Mouse (Mus musculus): Measurements from ENCODE around the gene Galnt2. TPM values are rescaled to one million over a fixed set of nuclear protein-coding genes. Genes with fewer than 3 reads are reported as not detected.
A peak's percentile ranks its signal among the peaks of the same experiment; 100 is the strongest.

The Galnt2 gene
- polyA plus RNA-seq (2016; fragmentation: Nextera tagmentation; extraction: Ambion mirVana): 91.1 and 93.8 TPM in 2 replicates

GRCm38 (mm10) chr8:124231176-124231484 is at the start of gene Galnt2:
Gene Galnt2 (plus strand): TSS chr8:124231391.
- H3K4me1 ChIP-seq: peaks cover 28% of the 10 kb centered on the region
- 1% methylated on average over 30 of the region's 53 CpGs for WGBS

GRCm38 (mm10) chr8:124181751-124182150 is 49.4 kb upstream of the Galnt2 start:
- Histone ChIP-seq H3K9me3 (no peaks in the 10 kb centered on the region), H3K27me3 (replicated peaks) (no peaks in the 10 kb centered on the region), H3K27ac (no peak overlapping the region), H3K9ac (no peak overlapping the region), H3K36me3 (no peaks in the 10 kb centered on the region), H3K4me1 (no peaks in the 10 kb centered on the region), H3K4me3 (no peak overlapping the region), H3K4me2 (replicated peaks) (no peak overlapping the region)
- no peak for ATAC-seq (ENCODE audit: low FRiP score, low read depth)
- WGBS: 88% methylated on average over 5 of the region's 5 CpGs

More at GRCm38 (mm10) chr8:124231176-124231484, at the start of gene Galnt2:
- Histone ChIP-seq H3K27ac (no peak within 1 kb of the TSS; the same call in 1 of the 2 replicates), H3K9me3 (no peaks in the 10 kb centered on the region), H3K4me2 (replicated peaks) (peak within 1 kb of the TSS; percentile 86), H3K36me3 (no peaks in the 10 kb centered on the region), H3K9ac (peak within 1 kb of the TSS; percentile 89), H3K27me3 (replicated peaks) (no peaks in the 10 kb centered on the region), H3K4me3 (peak within 1 kb of the TSS; percentile 94)
- ATAC-seq (ENCODE audit: low FRiP score, low read depth): peak; percentile 74

GRCm38 (mm10) chr8:124182224-124182623 is 49.0 kb upstream of the Galnt2 start:
- no peaks in the 10 kb centered on the region for H3K27me3 ChIP-seq (replicated peaks)
- no peak overlapping the region for H3K9ac ChIP-seq
- H3K36me3 ChIP-seq: no peaks in the 10 kb centered on the region
- H3K4me1 ChIP-seq: no peaks in the 10 kb centered on the region
- H3K4me2 ChIP-seq (replicated peaks): no peak overlapping the region
- no peak overlapping the region for H3K4me3 ChIP-seq
- no peak overlapping the region for H3K27ac ChIP-seq
- no peaks in the 10 kb centered on the region for H3K9me3 ChIP-seq
- no peak for ATAC-seq (ENCODE audit: low FRiP score, low read depth)
- 73% methylated on average over 12 of the region's 13 CpGs for WGBS

- no peak for ATAC-seq (ENCODE audit: low FRiP score, low read depth)
- no peak overlapping the region for H3K9ac ChIP-seq
Observed at GRCm38 (mm10) chr8:124184078-124184477, 47.1 kb upstream of the Galnt2 start.

GRCm38 (mm10) chr8:124184507-124184906 is 46.7 kb upstream of the Galnt2 start:
- Histone ChIP-seq H3K27ac (no peak overlapping the region), H3K4me1 (no peaks in the 10 kb centered on the region), H3K4me3 (no peak overlapping the region), H3K27me3 (replicated peaks) (no peaks in the 10 kb centered on the region), H3K9ac (no peak overlapping the region), H3K9me3 (no peaks in the 10 kb centered on the region), H3K4me2 (replicated peaks) (no peak overlapping the region), H3K36me3 (no peaks in the 10 kb centered on the region)
- ATAC-seq (ENCODE audit: low FRiP score, low read depth): no peak
- 53% methylated on average over 2 of the region's 2 CpGs for WGBS

More at GRCm38 (mm10) chr8:124184078-124184477, 47.1 kb upstream of the Galnt2 start:
- no peaks in the 10 kb centered on the region for H3K4me1 ChIP-seq
- no peaks in the 10 kb centered on the region for H3K36me3 ChIP-seq
- H3K4me3 ChIP-seq: no peak overlapping the region
- no peak overlapping the region for H3K27ac ChIP-seq
- WGBS: 78% methylated on average over 3 of the region's 3 CpGs
- H3K9me3 ChIP-seq: no peaks in the 10 kb centered on the region
- H3K27me3 ChIP-seq (replicated peaks): no peaks in the 10 kb centered on the region
- no peak overlapping the region for H3K4me2 ChIP-seq (replicated peaks)

- H3K9me3 ChIP-seq: no peaks in the 10 kb centered on the region
- H3K4me1 ChIP-seq: no peaks in the 10 kb centered on the region
- no peak overlapping the region for H3K4me2 ChIP-seq (replicated peaks)
- no peaks in the 10 kb centered on the region for H3K27me3 ChIP-seq (replicated peaks)
- no peak overlapping the region for H3K9ac ChIP-seq
- H3K36me3 ChIP-seq: no peaks in the 10 kb centered on the region
- H3K4me3 ChIP-seq: no peak overlapping the region
- ATAC-seq (ENCODE audit: low FRiP score, low read depth): no peak
- WGBS: 85% methylated on average over 6 of the region's 6 CpGs
- no peak overlapping the region for H3K27ac ChIP-seq
Observed at GRCm38 (mm10) chr8:124185081-124185480, 46.1 kb upstream of the Galnt2 start.

GRCm38 (mm10) chr8:124190388-124190787 is 40.8 kb upstream of the Galnt2 start:
- no peaks in the 10 kb centered on the region for H3K9me3 ChIP-seq
- H3K4me3 ChIP-seq: no peak overlapping the region
- no peak overlapping the region for H3K4me2 ChIP-seq (replicated peaks)
- H3K4me1 ChIP-seq: no peaks in the 10 kb centered on the region
- no peak overlapping the region for H3K9ac ChIP-seq
- no peaks in the 10 kb centered on the region for H3K27me3 ChIP-seq (replicated peaks)
- no peak for ATAC-seq (ENCODE audit: low FRiP score, low read depth)
- no peaks in the 10 kb centered on the region for H3K36me3 ChIP-seq
- H3K27ac ChIP-seq: no peak overlapping the region
- WGBS: 90% methylated on average over 7 of the region's 7 CpGs

GRCm38 (mm10) chr8:124192242-124192641 is 38.9 kb upstream of the Galnt2 start:
- Histone ChIP-seq H3K27me3 (replicated peaks) (no peaks in the 10 kb centered on the region), H3K4me2 (replicated peaks) (no peak overlapping the region), H3K9me3 (no peaks in the 10 kb centered on the region), H3K27ac (no peak overlapping the region), H3K4me3 (no peak overlapping the region), H3K36me3 (no peaks in the 10 kb centered on the region), H3K4me1 (peaks cover 6% of the 10 kb centered on the region; the same call in 1 of the 2 replicates), H3K9ac (no peak overlapping the region)
- ATAC-seq (ENCODE audit: low FRiP score, low read depth): no peak
- WGBS: 87% methylated on average over 4 of the region's 4 CpGs

- no peaks in the 10 kb centered on the region for H3K36me3 ChIP-seq
- H3K9ac ChIP-seq: no peak overlapping the region
- no peak overlapping the region for H3K4me3 ChIP-seq
- H3K4me1 ChIP-seq: peaks cover 6% of the 10 kb centered on the region; the same call in 1 of the 2 replicates
- H3K4me2 ChIP-seq (replicated peaks): no peak overlapping the region
- H3K9me3 ChIP-seq: no peaks in the 10 kb centered on the region
- H3K27ac ChIP-seq: no peak overlapping the region
- ATAC-seq (ENCODE audit: low FRiP score, low read depth): no peak
- no peaks in the 10 kb centered on the region for H3K27me3 ChIP-seq (replicated peaks)
- WGBS: 91% methylated on average over 10 of the region's 10 CpGs
Observed at GRCm38 (mm10) chr8:124192976-124193375, 38.2 kb upstream of the Galnt2 start.

GRCm38 (mm10) chr8:124193992-124194391 is 37.2 kb upstream of the Galnt2 start:
- Histone ChIP-seq H3K4me3 (no peak overlapping the region), H3K27me3 (replicated peaks) (no peaks in the 10 kb centered on the region), H3K4me1 (peaks cover 6% of the 10 kb centered on the region; the same call in 1 of the 2 replicates), H3K9me3 (no peaks in the 10 kb centered on the region), H3K4me2 (replicated peaks) (no peak overlapping the region), H3K36me3 (no peaks in the 10 kb centered on the region), H3K9ac (no peak overlapping the region), H3K27ac (no peak overlapping the region)
- ATAC-seq (ENCODE audit: low FRiP score, low read depth): no peak
- WGBS: 80% methylated on average over 5 of the region's 5 CpGs

- Histone ChIP-seq H3K4me3 (no peak overlapping the region), H3K4me2 (replicated peaks) (no peak overlapping the region), H3K36me3 (no peaks in the 10 kb centered on the region), H3K9me3 (no peaks in the 10 kb centered on the region), H3K9ac (no peak overlapping the region), H3K27ac (no peak overlapping the region), H3K4me1 (peaks cover 6% of the 10 kb centered on the region; the same call in 1 of the 2 replicates), H3K27me3 (replicated peaks) (no peaks in the 10 kb centered on the region)
- WGBS: 62% methylated on average over 5 of the region's 5 CpGs
- ATAC-seq (ENCODE audit: low FRiP score, low read depth): no peak
Observed at GRCm38 (mm10) chr8:124196195-124196594, 35.0 kb upstream of the Galnt2 start.

- 68% methylated on average over 5 of the region's 5 CpGs for WGBS
- H3K4me1 ChIP-seq: peaks cover 6% of the 10 kb centered on the region; the same call in 1 of the 2 replicates
- no peaks in the 10 kb centered on the region for H3K27me3 ChIP-seq (replicated peaks)
- H3K36me3 ChIP-seq: no peaks in the 10 kb centered on the region
- H3K9ac ChIP-seq: no peak overlapping the region
- H3K27ac ChIP-seq: no peak overlapping the region
- ATAC-seq (ENCODE audit: low FRiP score, low read depth): no peak
- no peaks in the 10 kb centered on the region for H3K9me3 ChIP-seq
- H3K4me2 ChIP-seq (replicated peaks): no peak overlapping the region
- H3K4me3 ChIP-seq: no peak overlapping the region
Observed at GRCm38 (mm10) chr8:124196797-124197196, 34.4 kb upstream of the Galnt2 start.

GRCm38 (mm10) chr8:124198230-124198629 is 33.0 kb upstream of the Galnt2 start:
- Histone ChIP-seq H3K27me3 (replicated peaks) (no peaks in the 10 kb centered on the region), H3K4me3 (no peak overlapping the region), H3K4me2 (replicated peaks) (no peak overlapping the region), H3K9ac (no peak overlapping the region), H3K27ac (no peak overlapping the region), H3K36me3 (no peaks in the 10 kb centered on the region), H3K9me3 (no peaks in the 10 kb centered on the region), H3K4me1 (peaks cover 6% of the 10 kb centered on the region; the same call in 1 of the 2 replicates)
- ATAC-seq (ENCODE audit: low FRiP score, low read depth): no peak
- WGBS: 79% methylated on average over 7 of the region's 7 CpGs
